Mouse (Mus musculus) heart, postnatal 0 days (tissue): Measurements from ENCODE around the gene Klhl29.

Experiments used
- CTCF ChIP-seq: IDR thresholded peaks from 2 replicates; pipeline ENCODE4 v1.5.1; 2016; ENCODE audit warnings: antibody characterized with exemption, control low read depth, low read depth
- EP300 ChIP-seq: IDR thresholded peaks from 2 replicates; pipeline ENCODE4 v1.6.1; 2016; ENCODE audit warnings: antibody characterized with exemption, low read depth

GRCm38 (mm10) chr12:5101411-5102024 lies 274.0 kb downstream of the Klhl29 start:
- TF ChIP-seq CTCF (no peak), EP300 (no peak)
